Mouse (Mus musculus): ENCODE data around the gene Cd160.

Cd160 gene

DNA sequence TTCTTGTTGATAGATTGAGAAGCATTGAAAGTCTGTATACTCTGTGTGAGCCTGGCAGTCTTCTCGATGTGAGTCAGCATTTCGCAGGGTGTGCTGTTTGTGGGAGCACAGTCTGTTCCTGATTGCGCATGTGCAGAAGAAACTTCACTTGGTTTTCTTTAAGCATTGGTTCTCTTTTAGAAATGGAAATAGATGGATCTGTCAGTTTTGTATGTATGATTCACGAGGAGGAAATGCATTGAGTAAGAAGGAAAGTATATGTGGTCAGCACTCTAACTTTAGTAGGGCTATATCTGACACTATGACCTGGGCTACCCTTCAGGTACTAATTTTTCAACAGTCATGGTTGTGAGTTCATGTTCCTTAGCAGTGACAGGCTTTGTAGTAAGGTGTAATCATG, 69.5 kb downstream of the Cd160 start:
- DNase-seq (ENCODE audit: low spot score), result no peak

DNA sequence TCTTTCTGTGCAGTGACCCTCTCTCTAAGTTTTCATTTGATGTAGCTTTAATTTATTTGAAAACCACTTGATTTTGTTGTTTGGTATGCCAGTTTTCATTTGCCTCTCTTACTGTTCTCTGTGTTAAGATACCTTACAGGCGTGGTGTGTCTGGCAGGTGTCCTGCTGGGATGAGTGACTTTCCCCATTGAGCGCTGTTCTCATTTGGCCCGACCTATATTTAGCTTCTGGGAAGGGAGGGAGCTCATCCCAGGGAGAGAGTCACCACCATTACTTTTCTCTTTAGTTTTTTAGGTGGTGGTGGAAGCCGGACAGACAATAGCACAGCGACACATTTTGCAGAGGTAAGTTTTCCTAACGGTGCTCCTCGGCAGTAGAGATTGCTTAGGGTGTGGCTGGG, 71.5 kb downstream of the Cd160 start:
- DNase-seq (ENCODE audit: low spot score), result no peak

DNA sequence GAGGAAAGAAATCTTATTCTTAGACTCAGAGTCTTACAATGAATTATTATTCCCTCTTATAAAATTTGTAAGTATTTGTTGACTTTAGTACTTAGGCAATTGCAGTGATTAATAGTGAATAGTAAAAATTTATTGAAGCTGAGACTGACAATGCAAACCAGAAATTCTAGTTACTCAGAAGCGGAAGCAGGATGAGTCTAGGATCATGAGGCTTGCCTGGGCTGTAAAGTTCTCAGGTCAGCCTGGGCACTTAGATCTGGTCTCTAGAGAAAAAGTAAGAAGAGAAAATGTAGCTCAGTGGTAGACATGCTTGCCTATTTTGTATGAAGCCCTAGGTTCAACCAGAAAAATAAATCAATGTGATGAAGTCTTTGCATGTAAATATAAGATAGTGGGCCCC, 73.2 kb downstream of the Cd160 start:
- DNase-seq (ENCODE audit: low spot score), result no peak
